ENCODE assay signal across 17 mouse cellular contexts in genomic region chr10:96571176-96571575, GRCm38 (mm10). TPM values are rescaled to one million over a fixed set of nuclear protein-coding genes. Genes with fewer than 3 reads are reported as not detected.
DNase-seq lines count a peak whose midpoint lies in the region; ATAC-seq and TF ChIP-seq lines count a peak whose summit lies in the region.
"Had no signal": no experiment of that assay in that cellular context is flagged by ENCODE, and none has a peak within 500 bp of the region (broad histone marks: within the 10 kb centered on the region; RNA-seq: fewer than 3 reads in every experiment).

No protein-coding gene starts in this region.

- H3K4me1 ChIP-seq in brown adipose tissue, adult 24 weeks (ENCODE audit: control insufficient read depth, insufficient read depth, insufficient read length, low read length) = peaks cover 5% of the 10 kb centered on the region
- H3K4me1 ChIP-seq in midbrain, embryonic 11.5 days (ENCODE audit: control insufficient read depth, insufficient read depth, low read length) = peaks cover 6% of the 10 kb centered on the region; the same call in 1 of the 2 replicates
- H3K4me1 ChIP-seq in forebrain, embryonic 11.5 days (replicated peaks; ENCODE audit: control insufficient read depth, insufficient read depth, low read length) = no peaks in the 10 kb centered on the region
- H3K4me1 ChIP-seq in thymus, adult 2 months (replicated peaks; ENCODE audit: control insufficient read depth, insufficient read depth, low read length) = peaks cover 5% of the 10 kb centered on the region; the same call in 1 of the 2 replicates
- H3K4me1 ChIP-seq: forebrain, embryonic 15.5 days; megakaryocyte, embryonic 14.5 days had no signal

- 70% methylated on average over 4 of the region's 4 CpGs for WGBS in midbrain, embryonic 11.5 days
- 73% methylated on average over 4 of the region's 4 CpGs for WGBS in forebrain, embryonic 11.5 days
- WGBS in thymus, adult 2 months = 87% methylated on average over 4 of the region's 4 CpGs

- TF ChIP-seq CTCF in thymus, adult 2 months (IDR thresholded peaks at IDR 0.05; ENCODE audit: borderline replicate concordance, control insufficient read depth, extremely low read depth, insufficient read depth, low read length, poor library complexity) = no peak

- no peaks in the 10 kb centered on the region for H3K27me3 ChIP-seq in midbrain, embryonic 11.5 days (ENCODE audit: control insufficient read depth, insufficient read depth, low read length)
- no peaks in the 10 kb centered on the region for H3K27me3 ChIP-seq in forebrain, embryonic 11.5 days (ENCODE audit: control insufficient read depth, insufficient read depth, low read length)
- H3K27me3 ChIP-seq in thymus, adult 2 months (ENCODE audit: control insufficient read depth, insufficient read depth, low read length) = no peaks in the 10 kb centered on the region
- H3K27me3 ChIP-seq: forebrain, embryonic 15.5 days; megakaryocyte, embryonic 14.5 days had no signal

- no peaks in the 10 kb centered on the region for H3K9me3 ChIP-seq in midbrain, embryonic 11.5 days (ENCODE audit: control insufficient read depth, low read length)
- H3K9me3 ChIP-seq in forebrain, embryonic 11.5 days (ENCODE audit: control insufficient read depth, low read length) = no peaks in the 10 kb centered on the region; the same call in 1 of the 2 replicates
- H3K9me3 ChIP-seq: forebrain, embryonic 15.5 days; heart, embryonic 10.5 days had no signal

- peak; percentile 4; the same call in 1 of the 2 replicates for ATAC-seq in midbrain, embryonic 11.5 days (ENCODE audit: low FRiP score)
- ATAC-seq in forebrain, embryonic 11.5 days (replicated peaks; ENCODE audit: low FRiP score) = no peak
- ATAC-seq: CD4-positive, CD25-positive, alpha-beta regulatory T cell, adult 4 months; forebrain, embryonic 15.5 days; intestine, postnatal 0 days; lung, postnatal 0 days had no signal

- H3K4me3 ChIP-seq in brown adipose tissue, adult 24 weeks (ENCODE audit: insufficient read depth, low read depth, low read length) = no peak overlapping the region
- no peak overlapping the region for H3K4me3 ChIP-seq in midbrain, embryonic 11.5 days (ENCODE audit: low read depth, low read length)
- H3K4me3 ChIP-seq in forebrain, embryonic 11.5 days (ENCODE audit: low read depth, low read length) = no peak overlapping the region
- H3K4me3 ChIP-seq in thymus, adult 2 months (ENCODE audit: control insufficient read depth, insufficient read depth, low read length) = no peak overlapping the region
- H3K4me3 ChIP-seq: forebrain, embryonic 15.5 days; gastrocnemius, adult 2 months; heart, embryonic 10.5 days; megakaryocyte, embryonic 14.5 days had no signal

- H3K4me2 ChIP-seq in midbrain, embryonic 11.5 days = no peak overlapping the region
- H3K4me2 ChIP-seq in forebrain, embryonic 11.5 days (ENCODE audit: low read depth, low read length, severe bottlenecking) = no peak overlapping the region
- H3K4me2 ChIP-seq: forebrain, embryonic 15.5 days had no signal

- TF ChIP-seq POLR2A in thymus, adult 2 months (IDR thresholded peaks at IDR 0.05; ENCODE audit: control insufficient read depth, extremely low read depth, insufficient read depth, low read length, poor library complexity) = no peak

- peak overlapping the region; percentile 83 for H3K27ac ChIP-seq in brown adipose tissue, adult 24 weeks (replicated peaks; ENCODE audit: low read depth, low read length)
- peak overlapping the region; percentile 48; the same call in 1 of the 2 replicates for H3K27ac ChIP-seq in midbrain, embryonic 11.5 days (ENCODE audit: low read depth, low read length)
- H3K27ac ChIP-seq in forebrain, embryonic 11.5 days (ENCODE audit: low read depth, low read length) = no peak overlapping the region
- H3K27ac ChIP-seq in thymus, adult 2 months (ENCODE audit: control insufficient read depth, insufficient read depth, low read length) = no peak overlapping the region
- H3K27ac ChIP-seq: forebrain, embryonic 15.5 days; gastrocnemius, adult 2 months; heart, embryonic 10.5 days had no signal

- H3K9ac ChIP-seq in midbrain, embryonic 11.5 days (ENCODE audit: low read length) = no peak overlapping the region
- H3K9ac ChIP-seq in forebrain, embryonic 11.5 days (ENCODE audit: low read length) = no peak overlapping the region
- H3K9ac ChIP-seq: forebrain, embryonic 15.5 days had no signal

- no peaks in the 10 kb centered on the region for H3K36me3 ChIP-seq in midbrain, embryonic 11.5 days (ENCODE audit: control insufficient read depth, insufficient read depth, low read length)
- no peaks in the 10 kb centered on the region for H3K36me3 ChIP-seq in forebrain, embryonic 11.5 days (ENCODE audit: control insufficient read depth, insufficient read depth, low read length)
- H3K36me3 ChIP-seq in thymus, adult 2 months (ENCODE audit: control insufficient read depth, insufficient read depth, low read length) = no peaks in the 10 kb centered on the region
- H3K36me3 ChIP-seq: forebrain, embryonic 15.5 days had no signal

- DNase-seq in kidney, adult 18-20 months = peak; percentile 21
- DNase-seq in kidney, postnatal 25 days = no peak
- DNase-seq in gonadal fat pad, adult 2 months (ENCODE audit: low read depth) = peak; percentile 71
- peak; percentile 21 for DNase-seq in midbrain, embryonic 11.5 days (ENCODE audit: low spot score, missing footprints)
- no peak for DNase-seq in forebrain, embryonic 11.5 days (ENCODE audit: low spot score)
- no peak for DNase-seq in thymus, adult 2 months
- no peak for DNase-seq in heart, adult 9 months (ENCODE audit: low spot score in 2 of 2)
- DNase-seq: cerebellum, postnatal 14 days; gastrocnemius, adult 2 months; thymus, postnatal 25 days had no signal

RNA-seq across cellular contexts. Expression of gene Btg1, which starts 45.6 kb away (rescaled TPM):
- polyA plus RNA-seq in brown adipose tissue, adult 24 weeks (2012; ENCODE audit: insufficient read depth, insufficient read length, missing spikeins) = 38.8 and 52.9 TPM in 2 replicates
- 35.1 and 59.4 TPM in 2 replicates for polyA plus RNA-seq in gonadal fat pad, adult 2 months (2012; rRNA removed)
- polyA plus RNA-seq in midbrain, embryonic 11.5 days (2014; fragmentation: Nextera tagmentation; extraction: Ambion mirVana) = 44.7 and 47.5 TPM in 2 replicates
- 35.9 and 40.2 TPM in 2 replicates for polyA plus RNA-seq in forebrain, embryonic 11.5 days (2014; fragmentation: Nextera tagmentation; extraction: Ambion mirVana)
- polyA plus RNA-seq in thymus, adult 2 months (2012; rRNA removed) = 78.1 and 106 TPM in 2 replicates

Comparison
In these comparisons a context has a peak if more than half of its experiments do, and no peak if none do; other contexts are left out.
1. DNase-seq: peak in kidney, adult 18-20 months (single experiment), gonadal fat pad, adult 2 months (single experiment) and midbrain, embryonic 11.5 days (single experiment); none in kidney, postnatal 25 days (0 of 2), forebrain, embryonic 11.5 days (single experiment), thymus, adult 2 months (single experiment) and heart, adult 9 months (0 of 2).
2. H3K27ac ChIP-seq: peak in brown adipose tissue, adult 24 weeks (single experiment) and midbrain, embryonic 11.5 days (single experiment); none in forebrain, embryonic 11.5 days (single experiment) and thymus, adult 2 months (single experiment).